Mouse (Mus musculus) hematopoietic stem cell, adult 5-6 weeks (primary cell): ENCODE measurements at regions not wholly inside any gene's neighbourhood (a gene's known extent, or its start where the extent isn't known, plus 50 kb on each side); places are given as distances from the start of the nearest gene placed in this dataset.

Experiments used
- ATAC-seq, 2 experiments: fragments of 125-278 bp in 1 of 2; replicated peaks in 1 of 2; 2 replicates each; pipeline ENCODE4 v1.8.0; 2016 to 2017; ENCODE audit warnings: inconsistent platforms in 2 of 2, mild to moderate bottlenecking in 2 of 2, moderate number of reproducible peaks in 2 of 2, low read depth in 1 of 2, moderate TSS enrichment in 1 of 2; ENCODE audit not compliant: low FRiP score in 2 of 2, poor library complexity in 2 of 2, severe bottlenecking in 2 of 2, insufficient read depth in 1 of 2, low TSS enrichment in 1 of 2

- peak in 1 of 2 experiments; percentile 42; a peak in 1 of 4 replicates for ATAC-seq
These were observed 60.5 kb downstream of the Sec61b start for GRCm38 (mm10) chr4:47534959-47535358.

DNA sequence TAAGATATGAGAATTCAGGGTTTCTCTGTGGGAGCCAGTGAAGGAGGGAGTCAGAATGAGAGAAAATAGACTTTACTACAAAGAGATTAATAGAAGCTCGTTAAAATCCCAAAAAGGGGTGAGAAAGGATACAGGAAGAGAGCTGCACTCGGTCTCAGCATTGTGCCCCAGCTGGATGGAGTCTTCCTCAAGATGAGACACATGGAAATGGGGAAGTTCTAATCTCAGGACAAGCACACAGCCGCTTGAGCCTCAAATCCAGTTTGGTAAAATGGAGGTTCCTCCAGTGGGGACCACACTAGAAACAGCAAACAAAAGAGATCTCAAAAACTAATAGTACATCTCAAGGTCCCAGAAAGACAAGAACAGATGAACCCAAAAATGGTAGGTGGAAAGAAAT, 93.2 kb downstream of the Sec61b start:
- no peak for ATAC-seq

- ATAC-seq, result no peak
These were observed 96.4 kb downstream of the Sec61b start for GRCm38 (mm10) chr4:47570846-47571245.

GRCm38 (mm10) chr4:47576011-47576410, 101.6 kb downstream of the Sec61b start:
- no peak for ATAC-seq

DNA sequence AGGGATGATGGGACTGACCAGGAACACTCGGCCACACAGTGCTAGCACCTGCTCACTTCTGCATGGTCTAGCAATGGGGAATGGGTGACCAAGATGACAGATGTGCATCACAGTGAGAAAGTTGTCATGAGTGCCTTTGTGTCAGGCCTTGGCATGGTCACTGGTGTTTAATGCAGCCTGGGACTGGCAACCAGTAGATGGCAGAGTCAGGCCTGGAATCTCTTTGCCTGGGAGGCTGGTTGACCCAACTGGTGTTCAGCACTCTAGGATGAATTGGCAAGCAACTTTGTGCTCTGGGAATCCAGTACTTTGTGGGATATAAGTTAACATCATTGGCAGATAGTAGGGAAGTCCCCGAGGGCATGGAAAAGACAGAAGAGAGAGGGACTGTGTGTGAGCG, 103.0 kb downstream of the Sec61b start:
- 0 out of 4 replicates have a peak, but pooled peaks of 1 of the 2 experiments have one; percentile 42 for ATAC-seq

DNA sequence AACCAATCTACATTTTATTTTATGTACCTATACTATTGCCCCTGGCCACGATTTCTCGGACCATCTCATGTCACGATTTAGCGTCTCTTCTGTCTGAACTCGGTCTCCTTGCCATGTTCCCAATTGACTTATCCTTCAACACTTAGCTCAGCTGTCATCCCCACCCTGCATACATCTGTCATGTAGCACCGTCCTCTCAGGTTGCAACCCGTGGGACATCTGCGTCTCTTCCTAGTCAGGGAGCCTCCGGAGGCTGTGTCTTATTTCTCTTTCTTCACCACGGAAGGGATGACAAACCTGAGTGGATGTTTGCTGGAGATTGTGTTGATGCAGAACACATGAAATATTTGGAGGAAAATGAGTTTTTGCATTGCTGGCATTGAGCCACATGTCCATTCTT, 104.2 kb downstream of the Sec61b start:
- no peak for ATAC-seq

GRCm38 (mm10) chr4:47580556-47580955, 106.1 kb downstream of the Sec61b start:
- ATAC-seq, result no peak

DNA sequence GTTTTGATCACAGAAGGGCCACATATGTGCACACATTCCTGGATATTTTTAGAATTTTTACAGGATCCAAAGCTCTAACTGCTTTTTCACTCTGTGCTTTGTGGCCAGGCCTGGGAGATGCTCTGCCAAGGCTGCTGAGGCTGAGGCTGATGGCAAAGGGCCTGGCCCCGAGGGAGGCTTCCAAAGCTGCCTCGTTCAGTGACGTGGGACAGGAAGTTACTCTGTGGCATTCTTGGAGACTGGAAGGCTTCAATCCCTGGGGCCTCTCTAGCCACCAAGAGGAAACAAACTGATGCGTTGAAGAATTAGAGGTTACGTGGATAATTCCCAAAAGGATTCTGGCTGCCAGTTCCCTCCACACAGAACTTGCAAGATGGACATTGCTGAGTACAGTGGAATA, 112.8 kb downstream of the Sec61b start:
- ATAC-seq, result no peak

- no peak for ATAC-seq
These were observed 118.0 kb downstream of the Sec61b start for GRCm38 (mm10) chr4:47592271-47592986.

GRCm38 (mm10) chr4:47593155-47593554, 118.7 kb downstream of the Sec61b start:
- no peak for ATAC-seq

DNA sequence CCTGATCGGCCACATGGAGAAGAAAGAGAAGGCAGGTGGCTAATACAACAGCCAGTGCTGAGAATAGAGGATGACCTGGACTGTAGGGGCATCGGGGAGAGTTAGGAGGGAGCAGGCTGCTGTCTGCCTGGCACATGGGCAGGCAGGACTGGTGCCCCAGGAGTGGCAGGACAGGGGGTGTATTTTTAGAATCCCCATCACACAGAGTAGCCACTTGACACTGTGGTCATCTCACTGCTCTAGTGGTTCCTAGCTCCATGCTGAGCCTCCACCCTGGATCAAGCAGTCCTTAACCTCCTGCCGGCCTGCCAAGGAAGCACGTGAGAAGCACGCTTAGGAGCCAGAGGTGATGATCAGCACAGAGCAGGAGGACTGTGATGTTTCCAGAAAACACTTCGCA, 119.7 kb downstream of the Sec61b start:
- no peak for ATAC-seq

- ATAC-seq, result no peak
These were observed 121.4 kb downstream of the Sec61b start for GRCm38 (mm10) chr4:47595841-47596240.

DNA sequence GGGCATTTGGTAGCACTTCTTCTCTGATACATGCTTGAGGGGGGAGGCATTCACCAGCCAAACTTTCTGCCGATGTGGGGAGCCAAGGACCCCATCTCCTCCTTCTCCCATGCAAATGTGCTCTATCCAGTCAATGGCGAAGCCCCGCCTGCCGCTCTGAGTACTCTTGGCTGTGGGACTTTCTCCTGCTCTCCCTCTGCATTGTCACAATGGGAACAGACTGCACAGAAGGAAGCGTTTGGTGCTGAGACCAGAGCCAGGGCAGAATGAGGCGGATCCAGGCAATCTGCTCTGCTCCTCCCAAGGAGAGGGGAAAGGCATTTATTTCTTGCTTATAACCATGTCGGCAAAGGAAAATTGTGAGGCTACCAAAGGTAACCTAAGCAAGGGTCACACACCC, 123.1 kb downstream of the Sec61b start:
- no peak for ATAC-seq

- 0 out of 4 replicates have a peak, but pooled peaks of 1 of the 2 experiments have one; percentile 37 for ATAC-seq
These were observed 123.8 kb downstream of the Sec61b start for GRCm38 (mm10) chr4:47598216-47598615.

DNA sequence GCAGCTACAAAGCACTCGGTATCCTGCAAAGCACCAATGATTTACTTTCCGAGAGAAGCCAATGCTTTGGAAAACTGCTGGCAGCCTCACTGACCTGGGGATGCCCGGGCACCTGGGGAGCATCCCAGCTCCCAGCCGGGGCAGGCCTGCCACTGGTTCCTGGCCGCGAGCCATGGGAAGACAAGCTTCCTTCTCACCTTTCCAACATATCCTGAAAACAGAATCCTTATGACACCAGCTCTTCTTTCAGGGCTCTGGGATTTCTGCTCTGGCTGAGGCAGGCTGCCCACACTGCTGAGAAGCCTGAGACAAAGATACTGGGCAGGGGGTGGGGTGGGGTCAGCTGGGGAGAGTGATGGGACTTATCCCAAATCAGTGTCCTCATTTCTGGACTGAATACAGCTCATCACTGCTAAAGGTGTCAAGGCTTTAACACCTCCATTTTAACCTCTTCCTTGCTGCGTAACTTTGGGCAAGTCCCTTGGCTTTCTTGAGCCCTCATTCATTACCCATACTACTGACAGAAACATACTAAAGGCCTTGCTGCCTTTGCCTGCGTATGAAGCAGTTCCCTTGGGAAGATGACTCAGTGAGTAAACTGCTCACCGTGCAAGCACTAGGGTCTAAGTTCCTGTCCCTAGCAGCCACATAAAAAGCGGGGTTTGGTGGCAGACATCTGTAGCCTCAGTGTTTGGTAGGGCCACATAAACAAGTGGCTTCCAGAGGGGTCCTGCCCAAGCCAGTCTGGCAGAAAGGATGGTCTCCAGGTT, 127.0 kb downstream of the Sec61b start:
- ATAC-seq, result no peak

DNA sequence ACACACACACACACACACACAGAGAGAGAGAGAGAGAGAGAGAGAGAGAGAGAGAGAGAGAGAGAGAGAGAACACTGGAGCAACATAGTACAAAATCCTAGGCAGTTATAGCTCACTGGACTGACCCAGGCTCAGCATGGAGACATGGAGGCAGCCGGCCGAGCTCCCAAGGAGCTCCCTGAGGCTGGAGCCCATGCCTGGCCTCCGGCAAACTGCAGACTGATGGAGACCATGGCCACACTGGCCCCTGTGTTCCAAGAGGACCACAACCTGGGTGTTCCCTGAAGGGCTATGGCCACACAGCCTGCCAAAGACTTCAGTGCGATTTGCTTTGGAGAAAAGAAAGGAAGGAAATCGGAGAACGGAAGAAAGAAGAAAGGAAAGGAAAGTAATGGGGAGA, 128.9 kb downstream of the Sec61b start:
- ATAC-seq, result no peak

DNA sequence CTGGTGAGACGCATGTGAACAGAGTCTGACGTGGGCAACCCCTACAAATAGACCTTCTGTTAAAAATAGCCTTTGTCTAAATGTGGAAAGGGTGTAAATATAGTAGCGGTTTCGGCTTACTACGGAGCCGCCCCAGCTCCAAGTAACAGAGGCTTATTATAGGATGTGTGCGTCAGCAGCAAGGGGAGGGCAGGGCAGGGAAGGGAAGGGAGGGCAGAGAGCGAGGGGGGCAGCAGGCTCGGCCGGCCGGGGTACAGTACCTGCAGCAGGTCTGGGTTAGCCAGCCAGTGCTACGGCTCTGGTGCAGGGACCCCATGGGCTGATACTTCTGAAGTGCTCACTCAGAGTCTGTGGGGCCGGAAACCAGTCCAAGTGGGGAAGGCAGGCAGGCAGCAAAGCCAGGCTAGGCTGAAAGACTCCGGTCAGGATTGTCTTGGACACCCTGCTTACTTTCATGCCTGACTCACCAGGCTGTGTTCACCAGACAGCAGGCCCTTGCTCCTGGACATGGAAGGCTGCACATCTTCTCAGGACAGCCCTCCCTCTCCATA, 129.5 kb downstream of the Sec61b start:
- peak; percentile 83 to 93 for ATAC-seq

DNA sequence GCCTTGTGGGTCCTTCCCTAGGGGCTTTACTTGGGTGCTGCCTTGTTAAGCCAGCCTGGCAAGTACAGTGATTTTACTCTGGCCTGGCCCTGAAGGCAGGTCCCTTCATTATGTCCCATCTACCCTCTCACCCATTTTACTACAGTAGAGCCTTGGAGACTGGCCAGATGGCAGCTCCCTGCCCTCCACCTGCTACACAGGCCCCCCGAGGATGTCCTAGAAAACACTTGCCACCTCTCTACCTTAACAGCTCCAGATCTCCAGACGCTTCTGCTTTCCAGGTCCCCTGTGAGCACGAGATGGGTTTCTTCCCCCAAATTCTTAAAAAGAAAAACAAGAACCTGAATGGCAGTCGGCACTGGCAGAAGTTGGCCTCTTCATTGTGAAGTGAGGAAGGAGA, 131.2 kb downstream of the Sec61b start:
- ATAC-seq, result no peak
